Mouse (Mus musculus) lung, adult 10 weeks (tissue): Measurements from ENCODE around the gene Olfr223. TPM values are rescaled to one million over a fixed set of nuclear protein-coding genes. Genes with fewer than 3 reads are reported as not detected.

Experiments
- polyA plus RNA-seq: library from polyadenylated mRNA; stranded (reverse); fragments of 350-450 nt; fragmentation: Illumina TruSeq; extraction: RNeasy Lipid Tissue Mini Kit (QIAGEN cat#74804); gene quantifications from one replicate; pipeline ENCODE4 v1.2.3, GENCODE M21; 2014; ENCODE audit warnings: low read depth, low replicate concordance; ENCODE audit not compliant: insufficient read depth

The Olfr223 gene
- polyA plus RNA-seq = not detected

GRCm38 (mm10) chr11:59593189-59593588 is at the start of gene Olfr223:
Gene Olfr223, minus strand, starts transcription at chr11:59593289.

GRCm38 (mm10) chr11:59576135-59576534 is 17.0 kb downstream of the Olfr223 start, which contains the start of gene Olfr222:
Gene Olfr222, minus strand, starts transcription at chr11:59576235.

GRCm38 (mm10) chr11:59541324-59541723 is 51.8 kb downstream of the Olfr223 start, which contains the start of gene Nlrp3:
Gene Nlrp3, plus strand, starts transcription at chr11:59541568.

Other genes with a start within 250 kb of the Olfr223 start
- gene Prss38, start 217.6 kb downstream of the Olfr223 start, polyA plus RNA-seq = not detected
- 3.5 TPM for gene Jmjd4, start 143.2 kb downstream of the Olfr223 start, polyA plus RNA-seq
- 25.7 TPM for gene Snap47, start 142.1 kb downstream of the Olfr223 start, polyA plus RNA-seq
- gene Zfp867, start 120.8 kb downstream of the Olfr223 start, polyA plus RNA-seq = 3.1 TPM
- gene Zkscan17, start 66.5 kb downstream of the Olfr223 start, polyA plus RNA-seq = 8.4 TPM
- 0.93 TPM for gene Nlrp3, start 51.7 kb downstream of the Olfr223 start, polyA plus RNA-seq
- gene Olfr222, start 17.1 kb downstream of the Olfr223 start, polyA plus RNA-seq = not detected
- 166 TPM for gene Mprip, start 68.0 kb upstream of the Olfr223 start, polyA plus RNA-seq
- gene Pld6, start 194.4 kb upstream of the Olfr223 start, polyA plus RNA-seq = 0.27 TPM
- gene Flcn, start 216.7 kb upstream of the Olfr223 start, polyA plus RNA-seq = 19.0 TPM
- gene Nt5m, start 246.2 kb upstream of the Olfr223 start, polyA plus RNA-seq = 12.8 TPM
- gene Cops3, start 246.5 kb upstream of the Olfr223 start, polyA plus RNA-seq = 49.2 TPM